Mouse (Mus musculus): ENCODE data around the gene Pdia5.

- no peak for TF ChIP-seq CTCF (conservative IDR thresholded peaks at IDR 0.05; ENCODE audit: low read length)
- no peak for TF ChIP-seq POU5F1 (IDR thresholded peaks at IDR 0.05; ENCODE audit: borderline replicate concordance, low read length)
- TF ChIP-seq NANOG (IDR thresholded peaks at IDR 0.05; ENCODE audit: borderline replicate concordance, low read length), result no peak
Measured at GRCm38 (mm10) chr16:35431608-35432007, 59.1 kb downstream of the Pdia5 start.

Data from E14TG2a.4 (cell line).